Mouse (Mus musculus): Measurements from ENCODE around the gene Hmox2. TPM values are rescaled to one million over a fixed set of nuclear protein-coding genes. Genes with fewer than 3 reads are reported as not detected.

Hmox2 gene
- 10 to 100 TPM; 79.9 to 84.3 TPM for polyA plus RNA-seq (2017; shearing (Covaris generic))

GRCm38 (mm10) chr16:4725780-4726527, at the start of gene Hmox2:
Hmox2 (plus strand) TSS chr16:4726361.

GRCm38 (mm10) chr16:4679121-4680018, 46.8 kb upstream of the Hmox2 start, which contains the start of gene Coro7:
Coro7 (minus strand) TSS chr16:4679777.

DNA sequence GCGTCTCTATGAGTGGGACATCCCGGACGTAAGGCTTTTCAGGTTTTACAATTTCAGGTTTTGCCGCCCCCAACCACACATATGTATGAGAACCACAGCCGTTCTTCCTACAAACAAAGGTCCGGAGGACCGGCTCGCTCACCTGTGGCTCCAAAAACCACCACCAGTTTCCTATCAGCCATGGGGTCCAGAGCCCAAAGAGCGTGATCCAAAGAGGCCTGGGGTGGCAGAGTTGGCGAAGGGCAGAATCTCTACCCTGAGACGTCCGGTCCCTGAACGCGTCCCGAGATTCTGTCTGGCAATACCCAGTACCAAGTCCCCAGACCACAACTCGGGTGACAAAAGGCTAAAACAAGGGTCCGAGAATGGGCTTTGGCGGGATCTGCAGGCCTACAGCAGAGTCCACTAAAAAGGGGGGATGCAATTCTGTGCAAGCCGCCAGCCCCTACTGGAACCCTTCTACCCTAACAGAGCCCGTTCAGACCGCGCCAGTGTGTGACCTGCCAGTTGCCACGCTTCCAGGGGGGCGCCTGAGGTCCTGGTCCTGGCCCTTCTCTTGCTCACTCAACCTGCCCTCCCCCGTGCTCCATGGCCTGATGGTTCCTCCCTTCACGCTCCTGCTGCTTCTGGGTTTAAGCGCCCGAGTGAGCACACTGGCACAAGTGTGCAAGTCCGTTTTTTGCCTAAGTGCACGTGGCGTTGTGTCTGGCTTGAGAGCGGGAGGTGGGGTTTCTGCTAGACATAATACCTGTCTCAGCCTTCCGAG, 7.2 kb upstream of the Hmox2 start, which contains the start of gene Nmral1:
TSS of gene Nmral1 (minus strand) at position 604 of the 766 bp plus-strand sequence.

DNA sequence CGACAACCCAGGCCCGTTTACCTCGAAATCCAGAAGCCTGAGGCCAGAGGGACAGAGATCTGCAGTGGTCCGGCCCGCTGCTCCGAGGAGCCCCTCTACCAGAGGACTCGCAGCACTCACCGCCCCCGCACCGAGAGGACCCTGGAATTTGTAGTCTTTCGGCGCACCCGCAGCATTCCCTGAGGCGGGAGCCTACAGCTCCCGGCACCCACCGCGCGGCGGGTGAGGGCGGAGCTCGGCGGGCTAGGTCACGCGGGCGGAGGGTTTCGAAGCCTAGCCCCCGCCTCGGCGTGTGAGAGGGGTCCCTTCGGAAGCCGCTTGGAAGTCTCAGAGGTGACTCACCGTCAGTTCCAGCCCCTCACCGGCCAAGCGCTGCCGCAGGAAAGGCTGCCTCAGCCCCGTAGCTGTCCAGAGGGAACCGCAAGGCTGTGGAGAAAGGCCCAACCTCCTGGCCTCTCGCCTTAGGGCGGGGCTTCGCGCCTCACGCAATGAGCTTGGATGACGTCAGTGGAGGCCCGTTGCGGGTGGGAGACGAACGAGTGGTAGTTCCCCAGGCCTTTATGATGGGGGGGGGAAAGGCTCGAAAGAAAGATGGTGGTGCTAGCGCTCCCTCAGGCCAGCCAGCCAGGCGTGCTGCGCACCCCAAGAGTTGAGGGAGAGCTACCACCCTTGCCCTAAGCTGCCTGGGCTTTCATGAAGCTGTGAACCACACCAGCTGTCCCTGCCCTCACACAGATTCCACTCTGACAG, 63.8 kb downstream of the Hmox2 start, which contains the start of gene Cdip1:
TSS of gene Cdip1 (minus strand) at position 483 of the 750 bp plus-strand sequence.

Other genes with a start within 250 kb of the Hmox2 start
- gene Srl, start 184.5 kb upstream of the Hmox2 start, polyA plus RNA-seq (2017; shearing (Covaris generic)): 1 to 10 TPM in 1 of 2 experiments, under 1 TPM in 1; 0.58 to 1.7 TPM
- gene Tfap4, start 166.5 kb upstream of the Hmox2 start, polyA plus RNA-seq (2017; shearing (Covaris generic)): 1 to 10 TPM; 2.6 TPM
- 1 to 10 TPM in 1 of 2 experiments, under 1 TPM in 1; 0.94 to 6.1 TPM for gene Glis2, start 131.6 kb upstream of the Hmox2 start, polyA plus RNA-seq (2017; shearing (Covaris generic))
- gene Pam16, start 101.4 kb upstream of the Hmox2 start, polyA plus RNA-seq (2017; shearing (Covaris generic)): 10 to 100 TPM; 10.7 to 17.1 TPM
- gene Vasn, start 86.4 kb upstream of the Hmox2 start, polyA plus RNA-seq (2017; shearing (Covaris generic)): under 1 TPM; 0.21 to 0.58 TPM
- 10 to 100 TPM; 47.0 to 67.0 TPM for gene Dnaja3, start 86.4 kb upstream of the Hmox2 start, polyA plus RNA-seq (2017; shearing (Covaris generic))
- gene Coro7, start 46.6 kb upstream of the Hmox2 start, polyA plus RNA-seq (2017; shearing (Covaris generic)): 100 to 1,000 TPM; 129 to 145 TPM
- 10 to 100 TPM in 1 of 2 experiments, 1 to 10 TPM in 1; 5.6 to 10.7 TPM for gene Nmral1, start 7.0 kb upstream of the Hmox2 start, polyA plus RNA-seq (2017; shearing (Covaris generic))
- gene Cdip1, start 63.9 kb downstream of the Hmox2 start, polyA plus RNA-seq (2017; shearing (Covaris generic)): 10 to 100 TPM; 32.1 to 43.5 TPM
- 1 to 10 TPM in 1 of 2 experiments, under 1 TPM in 1; 0.68 to 1.6 TPM for gene 4930562C15Rik, start 109.1 kb downstream of the Hmox2 start, polyA plus RNA-seq (2017; shearing (Covaris generic))
- gene Ubald1, start 154.0 kb downstream of the Hmox2 start, polyA plus RNA-seq (2017; shearing (Covaris generic)): 10 to 100 TPM; 45.2 to 57.2 TPM
- gene Mgrn1, start 159.9 kb downstream of the Hmox2 start, polyA plus RNA-seq (2017; shearing (Covaris generic)): 10 to 100 TPM; 58.3 to 63.5 TPM
- gene Nudt16l1, start 212.4 kb downstream of the Hmox2 start, polyA plus RNA-seq (2017; shearing (Covaris generic)): 100 to 1,000 TPM; 143 to 155 TPM
- 10 to 100 TPM; 72.6 to 81.3 TPM for gene Anks3, start 237.8 kb downstream of the Hmox2 start, polyA plus RNA-seq (2017; shearing (Covaris generic))